Mouse (Mus musculus): ENCODE data around the gene Pdzrn3. TPM values are rescaled to one million over a fixed set of nuclear protein-coding genes. Genes with fewer than 3 reads are reported as not detected.

The Pdzrn3 gene
- total and polyA plus RNA-seq, 3 experiments: 0.33 TPM; not detected in 2

GRCm38 (mm10) chr6:101340051-101340450, 37.6 kb downstream of the Pdzrn3 start:
- no peak for DNase-seq (ENCODE audit: low spot score)
- no peaks in the 10 kb centered on the region for H3K36me3 ChIP-seq (replicated peaks)
- H3K27me3 ChIP-seq (ENCODE audit: insufficient read depth, low read length): no peaks in the 10 kb centered on the region
- H3K4me3 ChIP-seq (ENCODE audit: low read depth, low read length): no peak overlapping the region
- no peaks in the 10 kb centered on the region for H3K4me1 ChIP-seq (ENCODE audit: insufficient read depth, low read depth, low read length)
- peaks cover 61% of the 10 kb centered on the region for H3K9me3 ChIP-seq (replicated peaks)
- no peak for TF ChIP-seq GATA1 (IDR thresholded peaks at IDR 0.05; ENCODE audit: borderline replicate concordance, low read length)
- TF ChIP-seq GATA2 (IDR thresholded peaks at IDR 0.05; ENCODE audit: borderline replicate concordance, low read depth, low read length): no peak
- TF ChIP-seq TAL1 (conservative IDR thresholded peaks at IDR 0.05; ENCODE audit: low read depth, low read length): no peak
- TF ChIP-seq POLR2AphosphoS5 (IDR thresholded peaks at IDR 0.05; ENCODE audit: insufficient replicate concordance, low read depth, low read length): no peak
- no peak for TF ChIP-seq CTCF (IDR thresholded peaks at IDR 0.05; ENCODE audit: low read depth, low read length)
- no peak for ATAC-seq (ENCODE audit: extremely low read depth, insufficient number of reproducible peaks, low FRiP score, poor library complexity, severe bottlenecking)

DNA sequence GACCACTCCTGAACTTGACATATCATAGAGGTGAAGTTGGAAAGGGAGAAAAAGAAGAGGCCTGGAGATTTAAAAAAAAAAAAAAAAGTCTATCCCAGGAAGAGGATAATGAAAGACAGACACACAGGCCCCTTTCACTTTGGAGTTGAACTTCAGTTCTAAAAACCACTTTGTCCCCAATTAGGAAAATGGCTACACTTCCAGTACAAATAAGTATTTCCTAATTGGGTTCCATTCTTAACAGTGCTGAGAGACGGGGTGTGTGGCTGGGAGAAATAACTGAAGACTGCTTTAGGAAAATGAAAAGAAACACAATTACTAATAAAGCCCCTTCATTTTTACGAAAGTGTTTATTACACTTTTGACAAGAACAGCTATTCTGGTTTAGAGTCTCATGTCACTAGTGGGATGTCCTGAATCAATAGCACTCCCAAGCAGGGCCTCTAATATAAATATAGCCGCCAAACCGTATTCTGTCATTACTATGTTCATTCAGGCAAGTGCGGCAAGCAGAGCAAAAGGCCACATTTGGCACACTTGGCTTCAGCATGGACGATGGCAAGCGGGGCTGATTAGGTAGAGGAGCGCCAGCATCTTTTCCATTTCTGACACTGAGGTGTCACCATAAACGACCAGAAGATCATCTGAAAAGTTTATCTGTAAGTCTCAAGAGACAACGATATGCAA, 39.7 kb downstream of the Pdzrn3 start:
- ATAC-seq (ENCODE audit: extremely low read depth, insufficient number of reproducible peaks, low FRiP score, poor library complexity, severe bottlenecking): no peak
- no peaks in the 10 kb centered on the region for H3K27me3 ChIP-seq (ENCODE audit: insufficient read depth, low read length)
- H3K4me1 ChIP-seq (ENCODE audit: insufficient read depth, low read depth, low read length): no peaks in the 10 kb centered on the region
- TF ChIP-seq GATA2 (IDR thresholded peaks at IDR 0.05; ENCODE audit: borderline replicate concordance, low read depth, low read length) (no peak), POLR2AphosphoS5 (IDR thresholded peaks at IDR 0.05; ENCODE audit: insufficient replicate concordance, low read depth, low read length) (no peak), TAL1 (conservative IDR thresholded peaks at IDR 0.05; ENCODE audit: low read depth, low read length) (no peak), CTCF (IDR thresholded peaks at IDR 0.05; ENCODE audit: low read depth, low read length) (no peak), GATA1 (IDR thresholded peaks at IDR 0.05; ENCODE audit: borderline replicate concordance, low read length) (no peak)
- no peaks in the 10 kb centered on the region for H3K36me3 ChIP-seq (replicated peaks)
- peaks cover 53% of the 10 kb centered on the region for H3K9me3 ChIP-seq (replicated peaks)
- no peak for DNase-seq (ENCODE audit: low spot score)
- H3K4me3 ChIP-seq (ENCODE audit: low read depth, low read length): no peak overlapping the region

GRCm38 (mm10) chr6:101336660-101337059, 41.0 kb downstream of the Pdzrn3 start:
- DNase-seq (ENCODE audit: low spot score) (no peak), ATAC-seq (ENCODE audit: extremely low read depth, insufficient number of reproducible peaks, low FRiP score, poor library complexity, severe bottlenecking) (no peak)
- Histone ChIP-seq H3K36me3 (replicated peaks) (no peaks in the 10 kb centered on the region), H3K27me3 (ENCODE audit: insufficient read depth, low read length) (no peaks in the 10 kb centered on the region), H3K4me1 (ENCODE audit: insufficient read depth, low read depth, low read length) (no peaks in the 10 kb centered on the region), H3K9me3 (replicated peaks) (peaks cover 49% of the 10 kb centered on the region), H3K4me3 (ENCODE audit: low read depth, low read length) (no peak overlapping the region)
- TF ChIP-seq POLR2AphosphoS5 (IDR thresholded peaks at IDR 0.05; ENCODE audit: insufficient replicate concordance, low read depth, low read length) (no peak), GATA1 (IDR thresholded peaks at IDR 0.05; ENCODE audit: borderline replicate concordance, low read length) (no peak), GATA2 (IDR thresholded peaks at IDR 0.05; ENCODE audit: borderline replicate concordance, low read depth, low read length) (no peak), TAL1 (conservative IDR thresholded peaks at IDR 0.05; ENCODE audit: low read depth, low read length) (no peak), CTCF (IDR thresholded peaks at IDR 0.05; ENCODE audit: low read depth, low read length) (no peak)

GRCm38 (mm10) chr6:101335744-101336143, 42.0 kb downstream of the Pdzrn3 start:
- H3K9me3 ChIP-seq (replicated peaks): peaks cover 51% of the 10 kb centered on the region
- no peak for DNase-seq (ENCODE audit: low spot score)
- no peak for TF ChIP-seq CTCF (IDR thresholded peaks at IDR 0.05; ENCODE audit: low read depth, low read length)
- no peak for TF ChIP-seq GATA1 (IDR thresholded peaks at IDR 0.05; ENCODE audit: borderline replicate concordance, low read length)
- no peak for TF ChIP-seq POLR2AphosphoS5 (IDR thresholded peaks at IDR 0.05; ENCODE audit: insufficient replicate concordance, low read depth, low read length)
- no peak for TF ChIP-seq GATA2 (IDR thresholded peaks at IDR 0.05; ENCODE audit: borderline replicate concordance, low read depth, low read length)
- no peak for TF ChIP-seq TAL1 (conservative IDR thresholded peaks at IDR 0.05; ENCODE audit: low read depth, low read length)
- ATAC-seq (ENCODE audit: extremely low read depth, insufficient number of reproducible peaks, low FRiP score, poor library complexity, severe bottlenecking): no peak
- no peaks in the 10 kb centered on the region for H3K36me3 ChIP-seq (replicated peaks)
- H3K27me3 ChIP-seq (ENCODE audit: insufficient read depth, low read length): no peaks in the 10 kb centered on the region
- no peak overlapping the region for H3K4me3 ChIP-seq (ENCODE audit: low read depth, low read length)
- H3K4me1 ChIP-seq (ENCODE audit: insufficient read depth, low read depth, low read length): no peaks in the 10 kb centered on the region

DNA sequence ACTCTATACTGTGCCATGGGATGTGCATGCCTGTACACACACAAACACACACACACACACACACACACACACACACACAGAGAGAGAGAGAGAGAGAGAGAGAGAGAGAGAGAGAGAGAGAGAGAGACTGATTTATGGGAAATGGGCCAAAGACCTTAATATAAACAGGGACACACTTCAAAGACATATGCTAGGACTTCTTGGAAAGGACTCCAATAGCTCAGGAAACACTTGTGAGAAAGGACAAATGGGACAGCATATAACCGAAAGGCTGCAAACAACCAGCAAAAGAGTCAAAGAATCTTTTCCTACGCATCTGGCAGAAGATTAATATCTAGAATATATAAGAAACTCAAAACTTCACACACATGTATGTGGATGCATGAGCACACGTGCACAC, 43.2 kb downstream of the Pdzrn3 start:
- TF ChIP-seq TAL1 (conservative IDR thresholded peaks at IDR 0.05; ENCODE audit: low read depth, low read length) (no peak), CTCF (IDR thresholded peaks at IDR 0.05; ENCODE audit: low read depth, low read length) (no peak), GATA1 (IDR thresholded peaks at IDR 0.05; ENCODE audit: borderline replicate concordance, low read length) (no peak), GATA2 (IDR thresholded peaks at IDR 0.05; ENCODE audit: borderline replicate concordance, low read depth, low read length) (no peak), POLR2AphosphoS5 (IDR thresholded peaks at IDR 0.05; ENCODE audit: insufficient replicate concordance, low read depth, low read length) (no peak)
- H3K27me3 ChIP-seq (ENCODE audit: insufficient read depth, low read length): no peaks in the 10 kb centered on the region
- no peak for DNase-seq (ENCODE audit: low spot score)
- peaks cover 49% of the 10 kb centered on the region for H3K9me3 ChIP-seq (replicated peaks)
- H3K4me3 ChIP-seq (ENCODE audit: low read depth, low read length): no peak overlapping the region
- no peak for ATAC-seq (ENCODE audit: extremely low read depth, insufficient number of reproducible peaks, low FRiP score, poor library complexity, severe bottlenecking)
- H3K36me3 ChIP-seq (replicated peaks): no peaks in the 10 kb centered on the region
- no peaks in the 10 kb centered on the region for H3K4me1 ChIP-seq (ENCODE audit: insufficient read depth, low read depth, low read length)

GRCm38 (mm10) chr6:101330392-101330791, 47.3 kb downstream of the Pdzrn3 start:
- no peak for ATAC-seq (ENCODE audit: extremely low read depth, insufficient number of reproducible peaks, low FRiP score, poor library complexity, severe bottlenecking)
- Histone ChIP-seq H3K4me3 (ENCODE audit: low read depth, low read length) (no peak overlapping the region), H3K4me1 (ENCODE audit: insufficient read depth, low read depth, low read length) (no peaks in the 10 kb centered on the region), H3K9me3 (replicated peaks) (peaks cover 50% of the 10 kb centered on the region), H3K27me3 (ENCODE audit: insufficient read depth, low read length) (no peaks in the 10 kb centered on the region), H3K36me3 (replicated peaks) (no peaks in the 10 kb centered on the region)
- no peak for DNase-seq (ENCODE audit: low spot score)
- no peak for TF ChIP-seq POLR2AphosphoS5 (IDR thresholded peaks at IDR 0.05; ENCODE audit: insufficient replicate concordance, low read depth, low read length)
- TF ChIP-seq TAL1 (conservative IDR thresholded peaks at IDR 0.05; ENCODE audit: low read depth, low read length): no peak
- TF ChIP-seq GATA1 (IDR thresholded peaks at IDR 0.05; ENCODE audit: borderline replicate concordance, low read length): no peak
